Mouse (Mus musculus) forebrain, postnatal 0 days (tissue): ENCODE measurements at regions not wholly inside any gene's neighbourhood (a gene's known extent, or its start where the extent isn't known, plus 50 kb on each side); places are given as distances from the start of the nearest gene placed in this dataset.

ENCODE experiments used
- ATAC-seq: fragments of 200-750 bp; cut with Nextera tagmentation; 2 replicates; pipeline ENCODE4 v1.8.0; 2017; ENCODE audit warnings: mild to moderate bottlenecking, moderate library complexity
- DNase-seq: peaks from one replicate; pipeline ENCODE4 v3.0.0-alpha.2; 2015
- H3K27ac ChIP-seq: fragments of 300-500 bp; sonication (generic); 2 replicates; pipeline ENCODE4 v1.5.1; 2014; ENCODE audit warnings: low read depth, mild to moderate bottlenecking, antibody characterized with exemption, low read length, moderate library complexity, mixed read lengths
- H3K27me3 ChIP-seq: fragments of 300-500 bp; sonication (generic); 2 replicates; pipeline ENCODE4 v1.6.1; 2014; ENCODE audit warnings: mild to moderate bottlenecking, low read length, mixed read lengths; ENCODE audit not compliant: insufficient read depth
- H3K36me3 ChIP-seq: fragments of 300-500 bp; sonication (generic); 2 replicates; pipeline ENCODE4 v1.6.1; 2014; ENCODE audit warnings: mild to moderate bottlenecking, moderate library complexity; ENCODE audit not compliant: insufficient read depth
- H3K4me1 ChIP-seq: fragments of 300-500 bp; sonication (generic); 2 replicates; pipeline ENCODE4 v1.6.1; 2014; ENCODE audit warnings: antibody characterized with exemption; ENCODE audit not compliant: insufficient read depth
- H3K4me2 ChIP-seq: fragments of 300-500 bp; sonication (generic); 2 replicates; pipeline ENCODE4 v1.6.1; 2014; ENCODE audit warnings: low read depth, mild to moderate bottlenecking, moderate library complexity
- H3K4me3 ChIP-seq: fragments of 300-500 bp; sonication (generic); 2 replicates; pipeline ENCODE4 v1.5.1; 2014; ENCODE audit warnings: low read depth, low read length, mixed read lengths
- H3K9ac ChIP-seq: fragments of 300-500 bp; sonication (generic); 2 replicates; pipeline ENCODE4 v1.6.1; 2014; ENCODE audit warnings: mild to moderate bottlenecking
- H3K9me3 ChIP-seq: fragments of 300-500 bp; sonication (generic); 2 replicates; pipeline ENCODE4 v1.6.1; 2016; ENCODE audit warnings: low read length
- CTCF ChIP-seq: sonication (generic); IDR thresholded peaks from 2 replicates; pipeline ENCODE4 v1.5.1; 2016; ENCODE audit warnings: antibody characterized with exemption, control low read depth, low read depth
- WGBS: fragments of 180-500 bp; shearing (Covaris S2); extraction: QIAGEN DNeasy Blood & Tissue Kit; methylation state at CpG from one replicate; pipeline ENCODE4 v1.1.7; 2014; 5-methylcytosine and 5-hydroxymethylcytosine counted together

DNA sequence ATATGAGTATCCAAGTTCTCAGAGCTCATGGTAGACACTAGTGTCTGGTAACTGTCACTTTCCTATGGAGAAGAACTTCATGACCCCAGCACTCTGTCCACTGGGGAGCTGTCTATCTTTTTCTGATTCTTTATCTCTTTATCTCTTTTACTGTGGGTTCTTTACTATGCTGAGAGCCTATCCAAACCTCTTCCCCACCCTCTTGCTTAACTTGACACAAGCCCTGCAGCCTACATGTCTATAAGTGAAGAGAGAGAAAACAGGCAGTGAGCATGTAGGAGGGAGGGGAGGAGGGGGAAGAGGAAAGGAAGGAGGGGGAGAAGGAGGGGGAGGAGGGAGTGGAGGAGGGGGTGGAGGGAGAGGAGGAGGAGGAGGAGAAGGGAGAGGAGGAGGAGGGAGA, 122.6 kb upstream of the Lhx8 start:
- no peak overlapping the region for H3K9ac ChIP-seq

DNA sequence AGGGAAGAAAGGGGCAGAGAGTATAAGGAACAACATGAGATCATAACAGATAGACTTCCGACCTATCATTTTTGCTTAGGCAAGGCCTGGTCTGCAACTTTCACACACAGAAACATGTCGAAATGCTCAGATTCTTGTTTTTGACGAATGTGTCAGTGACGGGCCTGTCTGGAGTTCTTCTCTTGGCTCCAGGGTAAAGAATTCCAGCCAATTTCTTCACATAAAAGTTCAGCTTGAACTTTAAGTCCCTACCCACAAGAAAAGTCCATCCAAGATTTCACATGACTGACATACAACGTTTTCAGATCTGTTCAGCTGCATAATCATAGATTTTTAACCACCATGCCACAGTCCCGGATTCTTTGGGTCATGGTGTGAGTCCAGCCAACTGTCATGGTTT, 122.1 kb upstream of the Lhx8 start:
- no peak; the same call in 1 of the 2 replicates for ATAC-seq
- 76% methylated on average over 6 of the region's 6 CpGs for WGBS
- no peak for TF ChIP-seq CTCF

More for the DNA sequence above, 122.6 kb upstream of the Lhx8 start:
- Histone ChIP-seq H3K27me3 (no peaks in the 10 kb centered on the region), H3K27ac (no peak overlapping the region), H3K36me3 (no peaks in the 10 kb centered on the region), H3K9me3 (no peaks in the 10 kb centered on the region), H3K4me1 (no peaks in the 10 kb centered on the region), H3K4me3 (no peak overlapping the region), H3K4me2 (no peak overlapping the region)
- no peak for TF ChIP-seq CTCF
- DNase-seq = no peak
- ATAC-seq = no peak

DNA sequence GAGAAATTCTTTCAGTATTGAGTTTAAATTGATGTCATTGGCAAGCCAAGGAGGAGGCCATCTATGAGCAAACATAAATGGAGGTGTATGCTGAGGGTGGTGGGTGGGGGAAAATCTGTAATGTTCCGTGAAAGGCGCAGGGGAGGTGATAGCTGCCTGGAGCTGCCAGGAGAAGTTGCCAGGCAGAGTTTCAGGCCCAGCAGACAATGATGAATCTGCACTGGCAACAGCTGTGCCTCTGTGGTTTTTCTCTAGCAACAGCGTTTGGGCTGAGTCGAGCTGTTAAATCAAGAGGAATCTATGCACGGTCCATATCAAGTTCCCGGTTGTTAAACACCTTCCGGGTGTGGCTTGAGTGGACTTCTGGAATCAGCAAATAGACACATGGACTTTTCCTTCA, 120.7 kb upstream of the Lhx8 start:
- H3K36me3 ChIP-seq = no peaks in the 10 kb centered on the region
- H3K27me3 ChIP-seq = no peaks in the 10 kb centered on the region
- WGBS = 86% methylated on average over 7 of the region's 7 CpGs
- TF ChIP-seq CTCF = no peak
- no peak overlapping the region for H3K4me2 ChIP-seq
- no peak overlapping the region for H3K9ac ChIP-seq
- DNase-seq = no peak
- no peaks in the 10 kb centered on the region for H3K4me1 ChIP-seq
- H3K9me3 ChIP-seq = no peaks in the 10 kb centered on the region
- ATAC-seq = no peak
- no peak overlapping the region for H3K4me3 ChIP-seq
- H3K27ac ChIP-seq = no peak overlapping the region

More for the DNA sequence above, 122.1 kb upstream of the Lhx8 start:
- no peaks in the 10 kb centered on the region for H3K4me1 ChIP-seq
- no peak for DNase-seq
- H3K27ac ChIP-seq = no peak overlapping the region
- H3K4me3 ChIP-seq = no peak overlapping the region
- H3K9ac ChIP-seq = no peak overlapping the region
- no peaks in the 10 kb centered on the region for H3K36me3 ChIP-seq
- H3K4me2 ChIP-seq = no peak overlapping the region
- no peaks in the 10 kb centered on the region for H3K9me3 ChIP-seq
- no peaks in the 10 kb centered on the region for H3K27me3 ChIP-seq

DNA sequence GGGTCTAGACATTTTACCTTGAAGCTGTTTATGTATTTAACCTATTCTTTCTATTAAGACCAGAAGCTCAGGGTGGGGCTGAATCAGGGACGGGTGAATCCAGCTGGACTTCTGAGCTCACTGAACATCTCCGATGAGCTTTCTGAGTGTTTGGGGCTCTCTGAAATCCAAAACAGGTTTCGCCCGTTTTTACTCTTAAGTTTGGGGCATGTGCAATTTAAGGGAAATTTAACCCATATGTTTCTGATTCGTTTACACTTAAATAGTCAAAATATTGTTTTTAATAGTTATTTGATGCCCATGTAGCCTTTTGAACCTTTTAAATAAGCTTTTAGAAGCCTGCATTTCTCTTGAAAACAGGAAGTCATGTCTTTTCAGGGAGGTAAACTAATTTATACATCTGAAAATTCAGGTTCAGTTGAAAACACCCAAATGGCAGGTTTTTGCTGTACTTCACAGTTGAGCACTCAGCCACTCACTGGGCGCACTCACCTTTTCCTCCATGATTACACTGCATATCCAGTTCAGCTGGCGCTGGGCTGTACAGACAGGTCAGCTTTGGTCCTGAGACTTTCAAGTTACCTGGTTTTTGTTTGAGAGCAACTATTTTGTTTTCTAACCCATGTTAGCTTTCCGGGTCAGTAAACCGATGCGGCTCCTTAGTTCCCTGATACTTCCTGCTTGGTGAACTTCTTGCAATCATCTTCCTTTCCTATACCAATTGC, 113.1 kb upstream of the Lhx8 start:
- TF ChIP-seq CTCF = no peak
- H3K4me2 ChIP-seq = no peak overlapping the region
- WGBS = 88% methylated on average over 10 of the region's 10 CpGs
- ATAC-seq (no peak), DNase-seq (no peak)
- no peak overlapping the region for H3K9ac ChIP-seq
- no peaks in the 10 kb centered on the region for H3K36me3 ChIP-seq
- H3K4me1 ChIP-seq = no peaks in the 10 kb centered on the region
- no peak overlapping the region for H3K27ac ChIP-seq
- no peaks in the 10 kb centered on the region for H3K27me3 ChIP-seq
- no peaks in the 10 kb centered on the region for H3K9me3 ChIP-seq
- no peak overlapping the region for H3K4me3 ChIP-seq

DNA sequence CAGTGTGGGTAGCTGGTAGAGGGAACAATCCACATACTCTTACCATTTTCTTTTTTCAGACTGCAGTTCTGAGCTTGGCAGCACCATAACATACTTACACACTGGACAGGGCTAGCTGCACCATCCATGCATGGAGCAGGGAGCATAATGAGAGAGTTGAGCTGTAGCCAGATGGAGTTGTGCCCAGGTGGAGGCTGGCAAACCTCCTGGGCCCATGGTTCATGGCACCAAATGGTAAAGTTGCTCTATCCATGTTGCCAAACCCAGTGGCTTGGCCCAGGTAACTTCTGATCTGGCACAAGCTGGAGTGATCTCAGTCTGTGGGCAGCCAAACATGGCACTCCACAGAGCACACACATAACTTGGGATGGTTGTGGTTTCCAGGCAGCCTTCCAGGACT, 111.0 kb upstream of the Lhx8 start:
- DNase-seq = peak; percentile 26
- Histone ChIP-seq H3K4me2 (no peak overlapping the region), H3K4me3 (no peak overlapping the region), H3K9me3 (no peaks in the 10 kb centered on the region), H3K27me3 (no peaks in the 10 kb centered on the region), H3K4me1 (no peaks in the 10 kb centered on the region), H3K36me3 (no peaks in the 10 kb centered on the region), H3K9ac (no peak overlapping the region), H3K27ac (no peak overlapping the region)
- ATAC-seq = no peak
- TF ChIP-seq CTCF = no peak

DNA sequence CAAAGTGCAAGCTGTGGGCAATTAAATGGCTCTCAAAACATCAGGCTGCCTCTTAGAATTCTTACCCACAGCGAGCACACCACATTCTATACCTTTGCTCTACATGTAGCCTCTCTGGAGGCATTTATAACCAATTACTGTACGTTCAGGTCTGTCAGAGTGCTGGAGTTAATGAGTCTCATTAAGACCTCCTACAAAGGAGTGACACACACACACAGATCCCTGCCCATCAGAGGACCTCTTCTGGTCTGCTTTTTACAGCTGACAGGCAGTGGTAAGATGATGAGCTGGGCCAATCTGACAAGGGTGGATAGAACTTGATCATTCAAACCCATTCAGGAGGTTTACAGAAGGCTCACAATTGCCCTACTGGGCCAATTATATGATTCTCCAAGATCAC, 110.4 kb upstream of the Lhx8 start:
- Histone ChIP-seq H3K9ac (no peak overlapping the region), H3K27me3 (no peaks in the 10 kb centered on the region), H3K4me1 (no peaks in the 10 kb centered on the region), H3K36me3 (no peaks in the 10 kb centered on the region), H3K4me3 (no peak overlapping the region), H3K27ac (no peak overlapping the region), H3K9me3 (no peaks in the 10 kb centered on the region), H3K4me2 (no peak overlapping the region)
- DNase-seq = no peak
- TF ChIP-seq CTCF = no peak
- WGBS = 26% methylated on average over 2 of the region's 2 CpGs
- ATAC-seq = no peak

DNA sequence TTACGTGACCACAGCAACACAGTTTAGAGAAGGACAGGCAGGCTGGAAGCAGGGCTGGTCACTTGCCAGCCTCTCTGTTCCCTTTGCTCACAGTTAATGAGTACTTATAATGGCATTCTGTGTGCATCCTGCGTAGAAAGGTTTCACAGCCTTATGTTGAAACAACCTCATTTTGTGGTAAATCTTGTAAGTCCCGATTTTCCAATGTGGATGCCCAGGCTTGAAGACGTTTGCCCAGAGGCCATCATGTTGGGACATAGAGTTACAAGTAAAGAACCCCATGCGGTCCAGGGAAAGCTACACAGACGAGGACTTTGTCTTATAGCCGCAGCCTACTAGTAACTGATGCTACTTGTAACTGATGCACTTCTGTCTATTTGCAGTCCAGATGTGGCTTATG, 100.4 kb upstream of the Lhx8 start:
- H3K4me3 ChIP-seq = no peak overlapping the region
- TF ChIP-seq CTCF = no peak
- WGBS = 67% methylated on average over 7 of the region's 7 CpGs
- H3K9me3 ChIP-seq = no peaks in the 10 kb centered on the region
- H3K4me2 ChIP-seq = no peak overlapping the region
- ATAC-seq = no peak
- no peaks in the 10 kb centered on the region for H3K4me1 ChIP-seq
- no peaks in the 10 kb centered on the region for H3K27me3 ChIP-seq
- H3K27ac ChIP-seq = no peak overlapping the region
- H3K36me3 ChIP-seq = no peaks in the 10 kb centered on the region
- H3K9ac ChIP-seq = no peak overlapping the region
- no peak for DNase-seq
